Mouse (Mus musculus): ENCODE data around the gene Rap2c. TPM values are rescaled to one million over a fixed set of nuclear protein-coding genes. Genes with fewer than 3 reads are reported as not detected.

The Rap2c gene
- 4.5 TPM for polyA plus RNA-seq (2015; fragmentation: Illumina TruSeq; extraction: RNeasy Lipid Tissue Mini Kit (QIAGEN cat#74804); ENCODE audit: insufficient read depth, low read depth, low replicate concordance)

DNA sequence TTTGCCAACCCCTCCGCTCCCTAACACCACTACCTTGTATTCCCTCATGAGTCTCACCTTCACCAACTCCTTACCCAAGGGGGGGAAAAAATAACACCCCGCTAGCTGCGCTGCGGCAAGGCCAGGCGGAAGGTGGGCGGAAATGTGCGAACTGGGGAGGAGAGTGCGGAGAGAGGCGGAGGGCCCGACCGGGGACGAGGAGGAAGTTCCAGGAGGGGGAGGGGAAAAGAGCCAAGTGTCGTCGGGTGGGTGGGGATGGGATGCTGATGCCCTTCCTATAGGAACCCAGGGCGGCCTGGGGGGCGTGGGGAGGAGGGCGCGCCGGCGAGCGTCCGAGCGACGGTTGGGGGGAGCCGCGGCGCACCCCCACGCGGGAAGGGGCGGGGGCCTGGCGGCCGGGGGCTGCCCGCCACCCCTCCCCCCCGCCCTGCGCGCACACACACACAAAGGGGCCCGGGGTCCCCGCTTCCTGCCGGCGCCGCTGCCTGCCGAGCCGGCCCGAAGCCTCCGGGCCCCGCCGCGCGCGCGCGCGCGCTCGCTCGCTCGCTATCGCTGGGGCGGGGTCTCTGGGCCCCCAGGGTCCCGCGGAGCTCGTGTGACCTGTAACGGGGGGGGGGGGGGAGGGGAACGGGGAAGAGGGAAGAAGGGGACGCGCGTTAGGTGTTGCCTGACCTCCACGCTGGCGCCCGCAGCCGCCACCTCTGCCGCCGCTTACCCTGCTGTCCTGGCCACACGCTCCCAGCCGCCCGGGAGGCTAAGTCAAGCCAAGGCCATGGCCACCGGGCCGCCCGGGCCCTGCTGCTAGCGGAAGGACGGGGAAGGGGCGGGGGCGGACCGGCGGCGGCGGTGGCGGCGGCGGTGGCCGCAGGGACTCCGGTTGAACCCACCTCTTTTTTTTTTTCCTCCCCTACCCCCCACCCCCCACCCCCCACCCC is at the start of gene Rap2c:
Rap2c (minus strand) TSS at position 168 of the 935 bp plus-strand sequence.

Other genes starting within 250 kb of the Rap2c start
- 4.0 TPM for gene Stk26, start 177.0 kb downstream of the Rap2c start, polyA plus RNA-seq (2015; fragmentation: Illumina TruSeq; extraction: RNeasy Lipid Tissue Mini Kit (QIAGEN cat#74804); ENCODE audit: insufficient read depth, low read depth, low replicate concordance)
- not detected for gene Frmd7, start 75.3 kb downstream of the Rap2c start, polyA plus RNA-seq (2015; fragmentation: Illumina TruSeq; extraction: RNeasy Lipid Tissue Mini Kit (QIAGEN cat#74804); ENCODE audit: insufficient read depth, low read depth, low replicate concordance)
- 0.72 TPM for gene Mbnl3, start 188.5 kb upstream of the Rap2c start, polyA plus RNA-seq (2015; fragmentation: Illumina TruSeq; extraction: RNeasy Lipid Tissue Mini Kit (QIAGEN cat#74804); ENCODE audit: insufficient read depth, low read depth, low replicate concordance)